Mouse (Mus musculus): ENCODE measurements around the gene Sprn.

DNA sequence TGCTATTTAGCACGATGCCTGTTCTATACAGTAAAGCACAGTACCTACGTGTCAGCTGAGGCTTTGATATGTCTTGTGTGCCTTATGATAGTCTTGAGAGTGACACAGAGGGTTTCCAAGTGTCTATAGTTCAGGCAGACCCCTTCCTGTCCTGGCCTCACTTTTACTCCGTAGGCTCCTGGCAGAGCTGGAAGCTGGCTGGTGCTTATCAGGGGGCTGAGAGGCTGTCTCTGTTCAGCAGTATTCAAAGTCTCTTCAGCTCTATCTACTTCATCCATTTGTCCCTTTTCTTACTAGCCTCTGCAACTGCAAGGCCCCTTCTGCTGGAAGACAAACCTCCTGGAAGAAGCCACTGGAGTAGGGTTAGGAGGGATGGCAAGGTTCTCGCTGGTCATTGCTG, 46.4 kb upstream of the Sprn start:
- no peak for TF ChIP-seq CTCF (IDR thresholded peaks at IDR 0.05; ENCODE audit: extremely low read depth, insufficient read depth, insufficient read length, insufficient replicate concordance)
- no peak for TF ChIP-seq POLR2A (IDR thresholded peaks at IDR 0.05; ENCODE audit: low read depth, low read length)

Data from spleen, adult 2 months (tissue).